Mouse (Mus musculus) layer of hippocampus, postnatal 10 days (tissue): Measurements from ENCODE around the gene Rad9a. TPM values are rescaled to one million over a fixed set of nuclear protein-coding genes. Genes with fewer than 3 reads are reported as not detected.
A peak's percentile ranks its signal among the peaks of the same experiment; 100 is the strongest.

Source experiments
- DNase-seq, 2 experiments: peaks; one replicate each; pipeline ENCODE4 v3.0.0; 2021; ENCODE audit warnings: low spot score in 2 of 2
- total RNA-seq, 2 experiments: library from RNA; stranded (reverse); gene quantifications; 2 replicates each; pipeline ENCODE4 v1.2.3; 2021

Rad9a gene
- total RNA-seq, 2 experiments from 2014 or later: 8.0 to 8.9 TPM

DNA sequence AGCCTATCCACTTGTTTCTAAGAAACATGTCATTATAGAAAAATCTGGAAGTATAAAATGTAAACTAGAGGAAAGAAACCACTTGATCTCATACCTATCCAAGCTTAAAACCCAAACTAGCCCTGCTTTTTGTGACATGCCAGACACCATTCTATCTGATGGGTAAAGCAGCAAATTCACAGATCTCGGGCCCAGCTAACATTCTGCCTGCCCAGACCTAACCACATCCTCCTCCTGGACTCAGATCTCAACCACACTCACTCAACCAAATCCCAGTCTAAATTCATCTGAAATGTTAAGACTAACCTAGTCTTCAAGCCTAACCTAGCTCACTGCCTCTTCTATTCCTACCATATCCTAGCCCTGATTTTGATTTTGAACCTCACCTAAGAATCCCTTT, 17.3 kb upstream of the Rad9a start:
- DNase-seq: no peak

DNA sequence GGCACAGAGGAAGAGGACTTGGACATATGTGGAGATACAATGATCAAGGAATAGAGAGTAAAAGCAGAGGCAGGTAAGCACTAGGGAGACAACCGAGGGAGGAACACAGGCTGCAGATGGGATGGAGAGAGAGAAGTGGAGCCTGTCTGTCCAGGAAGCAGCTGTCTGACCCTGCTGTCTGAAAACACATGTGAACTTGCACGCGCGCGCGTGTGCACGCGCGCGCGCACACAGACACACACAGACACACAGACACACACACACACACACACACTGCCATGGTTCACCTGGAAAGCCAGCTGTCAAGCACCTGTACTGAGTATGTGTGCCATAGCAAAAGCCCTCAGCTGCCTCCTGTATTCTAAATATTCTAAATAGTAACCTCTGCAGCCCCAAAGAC, 16.8 kb upstream of the Rad9a start:
- DNase-seq: no peak

- no peak for DNase-seq
Observed at GRCm38 (mm10) chr19:4217855-4218254, 16.4 kb upstream of the Rad9a start.

DNA sequence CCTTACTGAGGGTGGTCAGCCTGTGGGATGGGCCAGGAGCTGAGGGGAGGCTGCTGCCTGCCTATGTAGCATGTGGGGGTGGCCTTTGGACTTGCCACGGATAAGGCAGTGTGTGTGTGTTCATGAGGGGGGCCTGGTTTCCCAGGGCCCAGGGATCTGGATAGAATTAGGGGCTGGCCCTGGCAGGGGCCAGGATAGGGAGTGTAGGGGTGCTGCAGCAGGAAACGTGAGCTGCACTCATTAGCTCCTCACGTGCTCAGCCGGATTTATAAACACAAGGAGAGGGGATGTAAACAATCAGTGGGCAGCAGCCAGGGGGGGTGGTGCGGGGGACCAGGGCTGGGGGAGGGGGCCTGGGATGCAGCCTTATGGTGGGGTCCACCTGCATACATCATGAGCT, 15.7 kb upstream of the Rad9a start:
- no peak for DNase-seq

- DNase-seq: no peak
Observed at GRCm38 (mm10) chr19:4216041-4216685, 14.7 kb upstream of the Rad9a start.

- no peak for DNase-seq
Observed at GRCm38 (mm10) chr19:4215451-4215840, 14.0 kb upstream of the Rad9a start.

DNA sequence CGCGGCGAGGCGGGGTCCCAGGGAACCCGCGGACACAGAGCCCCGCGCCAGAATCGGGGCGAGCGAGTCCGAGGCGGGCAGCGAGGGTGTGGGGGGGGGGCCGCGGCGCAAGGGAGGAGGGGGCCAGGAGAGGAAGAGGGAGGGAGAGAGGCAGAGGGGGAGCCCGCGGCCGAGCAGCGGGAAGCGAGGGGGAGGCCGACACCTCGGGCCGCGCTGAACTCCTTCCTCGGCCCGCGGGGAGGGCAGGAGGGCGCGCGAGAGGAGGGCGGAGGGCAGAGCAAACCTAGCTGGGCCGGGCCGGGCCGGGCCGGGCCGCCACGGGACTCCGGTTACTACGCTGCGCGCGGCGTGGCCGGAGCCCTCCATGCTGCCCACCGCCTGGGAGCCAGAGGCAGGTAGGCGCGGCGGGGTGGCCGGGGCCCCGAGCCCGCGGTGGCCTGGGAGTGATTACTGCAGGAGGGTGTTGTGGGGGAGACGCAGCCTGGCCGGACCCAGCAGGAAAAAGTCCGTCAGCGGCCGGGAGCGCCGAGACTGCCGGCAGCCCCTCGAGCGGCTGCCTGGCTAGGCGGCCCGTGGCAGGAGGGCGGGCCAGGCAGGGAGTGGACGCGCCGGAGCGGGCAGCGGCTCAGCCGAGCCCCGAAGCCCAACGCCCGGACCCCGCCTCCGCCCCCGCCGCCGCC, 13.4 kb upstream of the Rad9a start:
- no peak for DNase-seq

- no peak for DNase-seq
Observed at GRCm38 (mm10) chr19:4214071-4214770, 12.8 kb upstream of the Rad9a start, which contains the start of the genes Clcf1 and AC109138.7. TSS of gene Clcf1 (plus strand) at chr19:4214238. TSS of gene AC109138.7 (plus strand) at chr19:4214357.

GRCm38 (mm10) chr19:4213524-4213974, 12.1 kb upstream of the Rad9a start:
- no peak for DNase-seq

DNA sequence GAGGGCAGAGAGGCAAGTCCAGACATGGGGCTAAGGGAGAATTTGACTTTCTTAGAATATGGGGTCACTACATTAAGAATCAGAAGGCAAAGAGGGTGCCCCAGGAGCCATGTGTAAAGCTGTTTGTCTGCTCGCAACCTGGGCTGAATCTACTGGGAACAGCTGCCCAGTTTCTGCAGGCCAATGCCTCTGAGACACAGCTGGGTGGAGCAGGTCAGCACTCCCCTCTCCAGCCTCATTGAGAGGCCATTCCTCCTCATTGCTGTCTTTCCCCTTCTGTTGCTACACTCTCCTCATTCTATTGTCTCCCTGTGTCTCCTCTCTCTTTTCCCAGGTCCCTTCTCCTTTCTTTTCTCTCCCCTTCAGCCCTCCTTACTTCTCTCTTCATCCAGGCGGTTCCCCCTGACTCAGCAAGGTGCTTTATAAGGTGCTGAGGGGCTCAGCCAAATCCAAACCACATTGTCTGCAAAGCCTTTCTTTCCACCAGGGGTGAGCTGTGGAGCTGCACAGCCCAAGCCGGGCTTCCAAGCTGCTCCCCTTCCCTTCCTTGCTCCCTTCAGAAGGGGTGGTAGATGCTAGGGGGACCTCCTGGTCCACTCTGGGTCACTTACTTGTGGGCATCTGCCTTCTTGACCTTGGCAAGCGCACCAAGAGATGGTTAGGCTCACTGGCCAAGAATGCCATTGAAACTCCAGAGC, 10.6 kb upstream of the Rad9a start:
- DNase-seq: no peak

DNA sequence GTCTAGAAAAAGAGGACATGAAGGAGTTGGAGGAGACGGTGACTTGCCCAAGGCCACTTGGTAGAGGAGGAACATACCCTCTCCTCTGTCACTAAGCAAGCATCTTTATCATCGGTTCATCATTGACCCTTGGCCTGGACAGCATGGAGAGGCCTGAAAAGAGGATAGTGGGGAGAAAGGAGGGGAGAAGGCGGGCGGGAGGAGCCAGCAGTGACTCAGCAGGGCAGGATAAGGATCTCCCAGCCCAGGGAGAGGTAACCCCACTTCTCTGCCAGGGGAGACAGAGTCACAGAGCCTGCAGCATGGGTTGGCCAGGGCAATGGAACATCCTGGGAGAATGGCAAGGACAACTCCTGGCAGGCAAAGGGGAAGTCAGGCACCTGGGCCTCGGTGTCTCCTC, 7.1 kb upstream of the Rad9a start:
- no peak for DNase-seq

- peak; percentile 67 to 75 for DNase-seq
Observed at GRCm38 (mm10) chr19:4206971-4207370, 5.5 kb upstream of the Rad9a start.

DNA sequence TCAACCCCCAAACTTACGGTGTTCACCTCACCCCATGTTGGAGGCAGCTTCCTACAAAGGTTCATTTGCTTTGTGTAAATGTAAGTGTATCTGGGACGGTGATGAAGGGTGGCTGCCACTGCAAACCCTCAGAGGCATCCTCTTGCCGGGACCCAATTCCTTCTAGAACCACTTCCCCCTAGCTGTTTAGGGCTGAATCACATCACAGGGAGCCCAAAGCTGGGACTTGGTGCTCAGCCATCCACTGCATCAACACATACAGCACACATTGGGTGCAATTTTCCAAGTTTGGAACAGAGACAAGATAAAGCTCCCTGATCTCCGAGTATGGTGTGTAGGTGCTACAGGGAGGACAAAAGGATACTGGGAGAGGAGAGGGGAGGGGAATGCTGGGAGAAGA, 3.4 kb upstream of the Rad9a start:
- DNase-seq: no peak

- DNase-seq: no peak
Observed at GRCm38 (mm10) chr19:4203604-4204326, 2.3 kb upstream of the Rad9a start.

DNA sequence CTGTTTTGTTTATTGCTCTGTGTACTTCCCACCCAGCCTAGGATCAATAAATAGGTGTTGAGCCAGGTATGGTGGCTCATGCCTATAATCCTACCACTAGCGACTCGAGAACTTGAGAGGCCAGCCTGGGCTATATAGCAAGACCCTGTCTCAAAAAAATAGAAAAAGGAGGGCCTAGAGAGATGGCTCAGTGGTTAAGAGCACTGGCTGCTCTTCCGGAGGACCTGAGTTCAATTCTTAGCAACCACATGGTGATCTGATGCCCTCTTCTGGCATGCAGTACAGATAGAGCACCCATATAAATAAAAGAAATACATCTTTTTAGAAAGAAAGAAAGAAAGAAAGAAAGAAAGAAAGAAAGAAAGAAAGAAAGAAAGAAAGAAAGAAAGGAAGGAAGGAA, 1.7 kb upstream of the Rad9a start:
- no peak for DNase-seq

DNA sequence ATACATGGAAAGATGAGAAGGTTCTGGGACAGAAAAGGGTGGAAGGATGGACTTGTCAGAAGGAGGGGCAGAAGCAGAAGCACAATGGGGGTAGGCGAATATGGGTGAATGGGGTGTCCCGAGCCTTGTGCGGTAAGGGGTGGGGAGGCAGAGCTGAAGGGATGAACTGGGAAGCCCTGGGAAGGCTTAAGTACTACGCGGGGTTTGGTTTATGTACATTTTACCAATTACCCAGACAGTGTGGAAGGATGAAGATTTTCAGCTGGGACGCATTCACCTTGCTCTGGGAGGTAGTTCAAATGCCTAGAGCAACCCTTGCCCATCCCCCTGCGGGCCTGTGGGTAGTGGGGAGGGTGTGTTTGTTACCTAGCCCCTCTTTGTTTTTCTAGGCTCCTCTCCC, 687 bp upstream of the Rad9a start:
- DNase-seq: no peak

DNA sequence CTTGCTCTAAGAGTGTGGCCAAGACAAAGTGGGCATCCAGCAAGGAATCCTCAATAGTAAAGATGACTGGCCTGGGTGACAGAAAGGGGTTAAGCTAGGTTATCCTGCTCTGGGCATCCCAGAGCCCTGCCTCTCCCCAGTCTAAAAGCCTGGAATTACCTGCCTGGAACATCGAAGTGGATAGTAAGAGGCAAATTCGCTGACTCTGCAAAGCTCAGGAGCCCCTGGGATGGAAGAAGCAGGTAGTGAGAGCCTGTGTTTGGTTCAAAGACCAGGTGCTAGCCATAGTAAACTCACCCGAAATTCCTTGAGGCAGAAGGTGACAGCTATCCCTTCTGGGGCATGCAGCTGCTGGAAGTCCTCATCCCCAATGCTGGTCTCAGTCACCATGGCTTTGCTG, 4.3 kb downstream of the Rad9a start:
- DNase-seq: no peak

DNA sequence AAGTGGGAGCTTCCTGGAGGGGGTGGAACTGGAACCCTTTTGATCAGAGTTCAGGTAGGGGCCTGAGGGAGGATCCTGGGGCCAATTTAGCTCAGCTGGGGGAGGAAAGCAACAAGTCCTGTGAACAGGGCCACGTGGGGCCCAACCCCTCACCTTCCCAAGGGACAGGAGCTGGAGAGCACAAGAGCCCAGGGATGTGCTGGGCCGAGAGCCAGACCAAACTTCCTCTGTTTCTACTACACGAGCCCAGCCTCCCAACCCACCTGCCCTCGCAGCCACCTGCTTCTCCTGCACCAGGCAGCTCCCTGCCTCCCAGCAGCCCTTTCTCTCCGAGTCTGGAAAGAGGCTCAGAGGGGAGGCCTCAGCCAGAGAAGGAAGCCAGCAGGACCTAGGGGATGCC, 4.9 kb downstream of the Rad9a start:
- peak in 1 of 2 experiments; percentile 31 for DNase-seq

GRCm38 (mm10) chr19:4196048-4196447, 5.4 kb downstream of the Rad9a start:
- DNase-seq: no peak

DNA sequence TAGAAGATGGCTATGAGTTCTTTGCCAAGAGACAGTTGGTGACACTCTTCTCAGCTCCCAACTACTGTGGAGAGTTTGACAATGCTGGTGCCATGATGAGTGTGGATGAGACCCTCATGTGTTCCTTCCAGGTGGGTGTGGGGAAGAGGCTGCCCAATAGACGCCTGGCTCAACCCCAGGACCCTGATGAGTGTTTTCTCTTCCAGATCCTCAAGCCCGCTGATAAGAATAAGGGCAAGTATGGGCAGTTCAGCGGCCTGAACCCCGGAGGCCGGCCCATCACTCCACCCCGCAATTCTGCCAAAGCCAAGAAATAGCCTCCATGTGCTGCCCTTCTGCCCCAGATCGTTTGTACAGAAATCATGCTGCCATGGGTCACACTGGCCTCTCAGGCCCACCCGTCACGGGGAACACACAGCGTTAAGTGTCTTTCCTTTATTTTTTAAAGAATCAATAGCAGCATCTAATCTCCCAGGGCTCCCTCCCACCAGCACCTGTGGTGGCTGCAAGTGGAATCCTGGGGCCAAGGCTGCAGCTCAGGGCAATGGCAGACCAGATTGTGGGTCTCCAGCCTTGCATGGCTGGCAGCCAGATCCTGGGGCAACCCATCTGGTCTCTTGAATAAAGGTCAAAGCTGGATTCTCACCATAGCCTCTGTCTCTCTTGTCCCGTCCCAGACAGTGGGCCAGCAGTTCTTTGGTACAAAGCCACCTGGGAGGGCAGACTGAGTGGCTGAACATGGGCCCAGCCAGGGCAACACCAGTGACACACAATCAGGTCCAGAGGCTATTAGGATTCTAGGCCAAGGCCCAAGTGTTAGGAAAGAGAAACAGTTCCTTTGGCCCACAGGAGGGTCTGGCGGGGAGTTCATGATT, 6.4 kb downstream of the Rad9a start:
- DNase-seq: peak in 1 of 2 experiments; percentile 48
